Mouse (Mus musculus) spleen, adult 2 months (tissue): ENCODE data around the gene 9930104L06Rik.

Experiments
- CTCF ChIP-seq: fragments of 200-500 bp; IDR thresholded peaks from 2 replicates; pipeline ENCODE4 v1.5.1; 2011; ENCODE audit warnings: mild to moderate bottlenecking, inconsistent platforms; ENCODE audit not compliant: insufficient read depth, insufficient read length, insufficient replicate concordance; ENCODE audit errors: extremely low read depth
- POLR2A ChIP-seq: fragments of 200-500 bp; IDR thresholded peaks from 2 replicates; pipeline ENCODE4 v1.6.1; 2011; ENCODE audit warnings: low read depth, low read length, inconsistent platforms

- no peak for TF ChIP-seq CTCF
- TF ChIP-seq POLR2A, result no peak
Measured at GRCm38 (mm10) chr4:124905971-124906822, 30.7 kb upstream of the 9930104L06Rik start.
